Mouse (Mus musculus): Measurements from ENCODE around the gene Hibch.
A peak's percentile ranks its signal among the peaks of the same experiment; 100 is the strongest.

Gene Hibch

DNA sequence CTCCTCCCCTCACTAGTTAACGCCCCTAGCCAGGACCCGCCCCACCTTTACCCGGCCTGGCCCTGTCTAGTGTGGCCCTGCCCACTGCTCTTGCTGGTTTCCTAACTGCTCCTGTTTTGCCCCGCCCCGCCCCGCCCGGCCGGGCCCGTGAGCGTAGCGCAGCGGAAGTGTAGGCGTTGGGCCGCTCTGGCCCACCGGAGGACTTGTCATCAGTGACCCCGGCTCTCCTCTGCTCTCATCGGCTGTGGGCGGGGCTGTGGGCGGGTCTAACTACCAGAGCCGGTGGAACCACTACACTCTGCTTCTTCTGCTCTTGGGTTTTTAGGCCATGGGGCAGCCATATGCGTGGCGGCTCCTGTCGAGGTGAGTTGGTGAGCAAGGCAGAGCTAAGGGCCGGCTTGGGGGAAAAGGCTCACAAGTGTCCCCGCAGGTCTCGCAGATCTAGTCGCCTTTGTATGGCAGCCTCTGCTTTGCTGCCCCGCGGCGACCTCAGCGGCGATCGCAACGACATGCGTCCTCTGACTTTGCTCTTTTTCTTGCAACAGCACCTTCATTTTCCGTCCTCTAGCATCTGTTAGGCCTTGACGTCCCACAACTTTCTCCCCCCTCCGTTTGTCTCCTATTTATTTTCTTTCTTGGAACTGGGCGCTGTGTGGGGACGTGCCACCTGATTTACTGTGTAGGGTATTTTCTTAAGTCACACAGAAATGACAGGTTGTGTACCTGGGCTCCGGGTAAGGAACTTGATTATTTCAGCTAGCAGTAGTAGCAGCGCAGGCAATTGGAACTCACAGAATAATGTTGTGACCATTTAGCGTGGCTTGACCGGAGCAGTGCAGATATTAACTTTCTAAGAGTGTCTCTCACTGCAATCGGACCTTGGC is at the start of gene Hibch:
TSS of gene Hibch (plus strand) at position 148 of the 884 bp plus-strand sequence.
- DNase-seq (ENCODE audit: low read depth, low spot score), result peak; percentile 99
- no peaks in the 10 kb centered on the region for H3K36me3 ChIP-seq (ENCODE audit: control insufficient read depth, insufficient read depth, low read length, poor library complexity, severe bottlenecking)

DNA sequence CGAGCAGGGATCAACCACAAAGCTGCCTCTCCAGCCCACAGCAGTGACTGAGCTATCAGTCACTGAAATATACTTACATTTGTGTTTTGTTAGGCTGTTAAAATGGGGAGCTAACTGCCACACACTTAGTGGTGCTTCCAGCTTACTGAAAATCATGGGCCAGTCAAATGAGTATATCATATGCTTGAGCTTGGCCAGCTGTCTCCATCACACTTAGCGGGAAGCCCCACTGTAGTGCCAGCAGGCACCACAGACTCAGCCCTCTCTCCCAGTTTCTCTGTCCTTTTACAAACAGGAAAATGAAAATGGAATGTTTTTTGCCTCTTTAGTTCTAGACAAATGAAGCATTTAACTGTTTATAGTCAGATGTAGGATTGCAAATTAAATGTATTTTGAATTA is 48.8 kb upstream of the Hibch start:
- Histone ChIP-seq H3K36me3 (ENCODE audit: control insufficient read depth, insufficient read depth, low read length, poor library complexity, severe bottlenecking) (peaks cover 3% of the 10 kb centered on the region), H3K27me3 (ENCODE audit: control insufficient read depth, insufficient read depth, low read length, poor library complexity, severe bottlenecking) (no peaks in the 10 kb centered on the region)
- no peak for DNase-seq (ENCODE audit: low read depth, low spot score)

More for the DNA sequence above, at the start of gene Hibch:
- H3K27me3 ChIP-seq (ENCODE audit: control insufficient read depth, insufficient read depth, low read length, poor library complexity, severe bottlenecking), result no peaks in the 10 kb centered on the region

DNA sequence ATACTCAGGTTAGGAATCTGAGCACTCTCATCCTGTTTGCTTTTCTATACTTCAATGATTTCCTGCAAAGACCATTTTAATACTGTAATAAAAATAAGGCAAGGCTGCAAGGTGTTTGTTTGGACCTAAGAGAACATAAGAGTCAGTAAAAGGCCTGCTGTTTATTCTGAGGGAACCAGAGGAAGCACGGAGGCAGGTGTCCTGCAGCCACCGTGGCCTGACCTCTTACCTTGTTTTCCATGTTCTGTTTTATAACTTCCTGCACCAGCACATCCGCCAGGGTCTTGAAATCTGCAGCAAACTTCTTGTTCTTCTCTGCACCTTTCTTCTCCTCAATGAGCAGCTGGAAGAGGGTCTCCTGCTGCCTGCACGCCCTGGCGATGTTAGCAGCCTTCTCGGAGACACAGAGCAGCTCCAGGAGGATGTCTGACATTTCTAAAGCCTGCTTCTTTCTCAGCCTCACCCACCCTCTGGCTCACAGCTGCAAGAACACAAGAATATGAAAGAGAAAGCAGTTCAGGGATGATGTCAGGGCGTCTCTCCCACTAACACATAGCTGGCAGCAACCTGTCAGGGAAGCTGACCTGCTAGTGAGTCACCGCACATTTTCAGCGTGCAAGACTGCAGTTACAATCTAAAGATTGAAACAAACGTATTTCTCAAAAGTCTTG is 45.5 kb upstream of the Hibch start:
- peak; percentile 51 for DNase-seq (ENCODE audit: low read depth, low spot score)
- Histone ChIP-seq H3K36me3 (ENCODE audit: control insufficient read depth, insufficient read depth, low read length, poor library complexity, severe bottlenecking) (no peaks in the 10 kb centered on the region), H3K27me3 (ENCODE audit: control insufficient read depth, insufficient read depth, low read length, poor library complexity, severe bottlenecking) (no peaks in the 10 kb centered on the region)

DNA sequence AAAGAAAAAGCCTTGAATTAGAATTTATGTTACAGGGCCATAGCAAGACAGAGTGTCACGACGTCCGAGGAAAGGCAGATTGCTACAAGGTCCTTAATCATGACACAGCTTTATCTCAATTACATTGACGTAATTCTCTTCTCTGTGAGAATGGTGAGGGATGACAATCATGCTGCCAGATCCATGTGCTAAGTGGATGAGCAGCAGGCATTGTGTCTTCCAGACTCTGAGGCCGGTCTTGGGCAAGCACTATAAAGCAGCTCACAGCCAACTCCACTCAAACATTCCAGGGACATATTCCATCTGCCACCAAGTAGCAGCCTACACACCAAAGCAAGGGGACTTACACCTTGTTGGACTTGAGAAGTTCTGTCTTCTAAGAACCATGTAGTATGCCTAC is 45.0 kb upstream of the Hibch start:
- Histone ChIP-seq H3K27me3 (ENCODE audit: control insufficient read depth, insufficient read depth, low read length, poor library complexity, severe bottlenecking) (no peaks in the 10 kb centered on the region), H3K36me3 (ENCODE audit: control insufficient read depth, insufficient read depth, low read length, poor library complexity, severe bottlenecking) (no peaks in the 10 kb centered on the region)
- DNase-seq (ENCODE audit: low read depth, low spot score), result peak; percentile 14

GRCm38 (mm10) chr1:52800340-52800740 is 44.4 kb upstream of the Hibch start:
- H3K36me3 ChIP-seq (ENCODE audit: control insufficient read depth, insufficient read depth, low read length, poor library complexity, severe bottlenecking), result no peaks in the 10 kb centered on the region
- no peaks in the 10 kb centered on the region for H3K27me3 ChIP-seq (ENCODE audit: control insufficient read depth, insufficient read depth, low read length, poor library complexity, severe bottlenecking)
- DNase-seq (ENCODE audit: low read depth, low spot score), result peak; percentile 87

GRCm38 (mm10) chr1:52801651-52802050 is 43.1 kb upstream of the Hibch start:
- Histone ChIP-seq H3K27me3 (ENCODE audit: control insufficient read depth, insufficient read depth, low read length, poor library complexity, severe bottlenecking) (no peaks in the 10 kb centered on the region), H3K36me3 (ENCODE audit: control insufficient read depth, insufficient read depth, low read length, poor library complexity, severe bottlenecking) (no peaks in the 10 kb centered on the region)
- DNase-seq (ENCODE audit: low read depth, low spot score), result peak; percentile 47

DNA sequence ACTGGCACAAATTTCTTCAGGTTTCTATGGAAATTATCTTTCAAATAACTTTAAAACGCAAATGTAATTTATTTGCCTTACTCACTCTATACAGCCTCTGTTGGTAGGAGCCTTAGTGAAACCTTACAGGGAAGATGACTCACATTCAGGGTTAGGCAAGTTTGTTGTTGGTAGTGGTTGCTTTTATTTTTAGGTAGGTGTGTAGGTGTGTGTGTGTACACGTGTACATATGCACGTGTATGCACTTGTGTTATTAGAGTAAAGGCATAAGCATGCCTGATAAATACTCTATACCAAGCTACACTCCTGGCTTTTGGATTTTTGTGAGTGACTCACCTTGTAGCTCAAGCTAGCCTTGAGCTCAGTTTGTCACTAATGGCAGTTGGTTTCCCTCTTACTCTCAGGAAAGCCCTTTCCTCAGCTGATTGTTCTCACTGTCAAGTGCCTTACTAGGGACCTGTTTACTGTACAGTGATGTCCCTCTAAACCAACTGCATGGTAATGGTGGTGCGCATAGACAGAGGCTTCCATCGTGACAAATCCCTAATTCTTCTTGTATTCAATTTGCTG is 42.2 kb upstream of the Hibch start:
- no peaks in the 10 kb centered on the region for H3K27me3 ChIP-seq (ENCODE audit: control insufficient read depth, insufficient read depth, low read length, poor library complexity, severe bottlenecking)
- H3K36me3 ChIP-seq (ENCODE audit: control insufficient read depth, insufficient read depth, low read length, poor library complexity, severe bottlenecking), result no peaks in the 10 kb centered on the region
- DNase-seq (ENCODE audit: low read depth, low spot score), result no peak

- H3K36me3 ChIP-seq (ENCODE audit: control insufficient read depth, insufficient read depth, low read length, poor library complexity, severe bottlenecking), result no peaks in the 10 kb centered on the region
- H3K27me3 ChIP-seq (ENCODE audit: control insufficient read depth, insufficient read depth, low read length, poor library complexity, severe bottlenecking), result no peaks in the 10 kb centered on the region
- no peak for DNase-seq (ENCODE audit: low read depth, low spot score)
Observed at GRCm38 (mm10) chr1:52805041-52805440, 39.7 kb upstream of the Hibch start.

- DNase-seq (ENCODE audit: low read depth, low spot score), result no peak
- no peaks in the 10 kb centered on the region for H3K36me3 ChIP-seq (ENCODE audit: control insufficient read depth, insufficient read depth, low read length, poor library complexity, severe bottlenecking)
Observed at GRCm38 (mm10) chr1:52808456-52808855, 36.3 kb upstream of the Hibch start.

DNA sequence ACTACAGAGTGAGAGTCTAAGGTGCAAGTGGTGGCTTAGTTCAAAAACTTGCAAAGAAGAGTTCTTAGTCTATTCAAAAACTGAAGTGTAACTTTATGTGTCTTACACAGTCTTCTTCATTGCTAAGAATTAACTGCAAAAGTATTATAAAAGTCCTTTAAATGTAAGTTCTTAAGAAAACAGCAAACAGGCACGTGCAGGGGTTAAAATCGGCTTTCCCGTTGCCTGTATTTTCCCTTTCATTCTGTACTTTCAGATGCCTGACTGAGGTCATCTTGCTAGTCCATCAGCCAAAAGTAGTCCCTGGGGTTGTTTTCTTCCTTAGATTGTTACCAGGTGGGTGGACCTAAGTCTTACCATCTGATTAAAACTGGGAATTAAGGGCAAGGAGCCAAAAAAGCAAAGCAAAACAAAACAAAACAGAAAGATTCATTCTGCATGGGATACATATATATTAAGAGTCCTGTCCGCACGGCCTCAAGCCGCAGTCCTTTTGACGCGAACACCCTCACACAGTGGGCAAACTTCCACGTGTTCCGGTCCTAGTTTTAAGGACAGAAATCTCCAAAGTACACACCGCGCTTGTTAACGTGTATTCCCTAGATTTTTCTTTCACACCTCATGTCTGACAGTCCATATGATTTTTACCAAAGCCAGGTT is 28.4 kb upstream of the Hibch start:
- no peak for DNase-seq (ENCODE audit: low read depth, low spot score)
- H3K27me3 ChIP-seq (ENCODE audit: control insufficient read depth, insufficient read depth, low read length, poor library complexity, severe bottlenecking), result no peaks in the 10 kb centered on the region
- H3K36me3 ChIP-seq (ENCODE audit: control insufficient read depth, insufficient read depth, low read length, poor library complexity, severe bottlenecking), result no peaks in the 10 kb centered on the region

More at GRCm38 (mm10) chr1:52808456-52808855, 36.3 kb upstream of the Hibch start:
- no peaks in the 10 kb centered on the region for H3K27me3 ChIP-seq (ENCODE audit: control insufficient read depth, insufficient read depth, low read length, poor library complexity, severe bottlenecking)

DNA sequence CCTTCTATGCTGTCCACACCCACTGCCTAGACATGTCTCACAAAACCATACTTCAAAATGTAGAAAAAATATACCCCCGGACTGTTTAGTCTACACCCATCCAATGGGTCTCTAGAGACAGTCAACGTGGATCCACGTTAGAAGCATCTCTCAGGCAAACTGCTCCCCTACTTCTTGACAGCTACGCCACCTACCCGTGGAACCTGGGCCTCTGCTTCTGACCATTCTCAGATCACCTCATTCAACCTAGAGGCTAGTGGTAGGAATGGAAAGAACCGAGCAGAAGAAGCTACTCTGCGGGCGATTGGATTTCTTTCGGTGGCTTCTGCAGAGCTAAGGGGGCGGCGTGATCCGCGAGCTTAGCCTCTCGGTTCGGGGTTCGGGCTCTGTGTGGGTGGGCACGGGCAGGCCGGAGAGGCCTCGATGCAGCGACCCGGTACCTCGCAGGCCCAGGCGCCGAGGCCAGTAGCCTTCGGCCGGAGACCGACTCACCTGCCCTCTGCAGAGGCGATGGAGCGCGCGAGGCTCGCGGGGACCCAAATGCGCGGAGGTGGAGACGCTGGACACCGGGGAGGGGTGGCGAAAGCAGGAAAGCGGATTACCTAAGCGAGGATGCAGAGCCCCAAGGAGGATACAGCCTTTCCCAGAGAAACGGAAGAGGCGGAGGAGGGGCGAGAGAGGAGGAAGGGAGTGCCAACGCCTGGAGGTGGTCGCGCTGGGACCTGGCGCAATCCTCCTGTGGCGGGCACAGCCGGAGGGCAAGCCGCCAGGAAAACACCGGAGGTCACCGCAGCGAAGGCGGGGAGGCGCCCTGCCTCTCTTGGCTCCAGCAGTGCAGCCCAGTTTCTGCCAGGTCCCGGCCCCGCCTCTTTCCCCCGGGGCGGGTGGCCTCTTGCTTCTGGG is 27.6 kb upstream of the Hibch start, which contains the start of gene Inpp1:
TSS of gene Inpp1 (minus strand) at position 779 of the 903 bp plus-strand sequence.
- Histone ChIP-seq H3K36me3 (ENCODE audit: control insufficient read depth, insufficient read depth, low read length, poor library complexity, severe bottlenecking) (no peaks in the 10 kb centered on the region), H3K27me3 (ENCODE audit: control insufficient read depth, insufficient read depth, low read length, poor library complexity, severe bottlenecking) (no peaks in the 10 kb centered on the region)
- DNase-seq (ENCODE audit: low read depth, low spot score), result peak; percentile 83

DNA sequence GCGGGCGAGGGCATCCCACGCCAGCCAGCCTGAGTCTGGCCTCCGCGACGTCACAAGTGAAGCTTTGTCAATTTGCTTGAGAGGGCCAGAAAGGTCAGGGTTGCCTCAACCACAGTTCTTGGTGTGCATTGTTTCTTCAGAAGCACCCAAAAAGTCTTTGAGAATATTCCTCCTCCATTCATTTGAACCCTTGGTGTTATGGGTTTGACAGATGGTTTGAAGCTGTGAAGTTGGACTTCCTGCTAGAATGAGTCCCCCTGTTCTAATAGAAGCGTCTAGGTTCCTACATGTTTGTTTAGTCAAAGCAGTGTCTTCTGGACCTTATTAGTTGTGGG is 26.9 kb upstream of the Hibch start:
- Histone ChIP-seq H3K36me3 (ENCODE audit: control insufficient read depth, insufficient read depth, low read length, poor library complexity, severe bottlenecking) (no peaks in the 10 kb centered on the region), H3K27me3 (ENCODE audit: control insufficient read depth, insufficient read depth, low read length, poor library complexity, severe bottlenecking) (no peaks in the 10 kb centered on the region)
- DNase-seq (ENCODE audit: low read depth, low spot score), result no peak

DNA sequence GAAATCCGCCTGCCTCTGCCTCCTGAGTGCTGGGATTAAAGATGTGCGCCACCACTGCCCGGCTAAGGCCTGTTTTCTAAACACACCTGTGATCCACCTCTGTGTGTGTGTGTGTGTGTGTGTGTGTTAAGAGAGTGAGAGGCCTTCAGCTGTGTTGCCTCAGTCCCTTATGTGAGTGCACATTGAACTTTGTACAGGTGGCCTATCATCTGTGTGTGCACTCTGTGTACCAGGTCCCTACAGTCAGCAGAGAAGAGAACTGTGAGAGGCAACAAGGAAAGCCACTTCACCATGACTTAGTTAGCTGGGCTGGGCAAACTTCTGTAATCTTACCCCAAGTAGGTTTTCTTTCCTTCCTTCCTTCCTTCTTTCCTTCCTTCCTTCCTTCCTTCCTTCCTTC is 5.6 kb upstream of the Hibch start:
- DNase-seq (ENCODE audit: low read depth, low spot score), result no peak

DNA sequence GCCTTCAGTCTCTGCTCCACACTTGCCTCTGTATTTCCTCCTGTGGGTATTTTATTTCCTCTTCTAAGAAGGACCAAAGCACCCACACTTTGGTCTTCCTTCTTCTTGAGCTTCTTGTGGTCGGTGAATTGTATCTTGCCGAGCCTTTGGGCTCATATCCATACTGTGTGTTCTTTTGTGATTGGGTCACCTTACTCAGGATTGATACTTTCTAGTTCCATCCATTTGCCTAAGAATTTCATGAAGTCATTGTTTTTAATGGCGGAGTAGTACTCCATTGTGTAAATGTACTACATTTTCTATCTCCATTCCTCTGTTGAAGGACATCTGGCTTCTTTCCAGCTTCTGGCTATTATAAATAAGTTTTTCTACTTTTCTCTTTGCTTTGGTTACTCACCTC is 375 bp upstream of the Hibch start:
- no peaks in the 10 kb centered on the region for H3K27me3 ChIP-seq (ENCODE audit: control insufficient read depth, insufficient read depth, low read length, poor library complexity, severe bottlenecking)
- DNase-seq (ENCODE audit: low read depth, low spot score), result no peak
- no peaks in the 10 kb centered on the region for H3K36me3 ChIP-seq (ENCODE audit: control insufficient read depth, insufficient read depth, low read length, poor library complexity, severe bottlenecking)

More for the DNA sequence above, 5.6 kb upstream of the Hibch start:
- no peaks in the 10 kb centered on the region for H3K36me3 ChIP-seq (ENCODE audit: control insufficient read depth, insufficient read depth, low read length, poor library complexity, severe bottlenecking)
- no peaks in the 10 kb centered on the region for H3K27me3 ChIP-seq (ENCODE audit: control insufficient read depth, insufficient read depth, low read length, poor library complexity, severe bottlenecking)

All from splenic B cell, adult 2 months (primary cell).